9 mouse cellular contexts compared by ENCODE assay signal in genomic region chr17:5238387-5239245, GRCm38 (mm10).
DNase-seq lines count a peak whose midpoint lies in the region; ATAC-seq lines count a peak whose summit lies in the region.
"Had no signal": no experiment of that assay in that cellular context is flagged by ENCODE, and none has a peak within 500 bp of the region (broad histone marks: within the 10 kb centered on the region; RNA-seq: fewer than 3 reads in every experiment).

No protein-coding gene starts in this region.

- H3K9ac ChIP-seq in heart, embryonic 14.5 days (ENCODE audit: low read length): no peak overlapping the region

- H3K4me1 ChIP-seq in heart, embryonic 14.5 days (ENCODE audit: control insufficient read depth in 2 of 2, insufficient read depth in 2 of 2, low read length in 2 of 2): peaks cover 17 to 31% of the 10 kb centered on the region in 2 experiments

- no peak for ATAC-seq in heart, embryonic 14.5 days (ENCODE audit: insufficient number of reproducible peaks, insufficient read depth, low FRiP score, low read depth)
- peak; percentile 83 for ATAC-seq in granulocyte monocyte progenitor cell, adult 5-6 weeks (replicated peaks; ENCODE audit: poor library complexity, severe bottlenecking)

- peak overlapping the region; percentile 28 to 57; a peak in 1 of 4 replicates for H3K27ac ChIP-seq in heart, embryonic 14.5 days (replicated peaks in 1 of 2; ENCODE audit: control insufficient read depth in 1 of 2, insufficient read depth in 1 of 2, low read depth in 2 of 2, low read length in 2 of 2)

- WGBS in heart, embryonic 14.5 days: 40% methylated on average over 16 of the region's 16 CpGs

- no peaks in the 10 kb centered on the region for H3K27me3 ChIP-seq in heart, embryonic 14.5 days (ENCODE audit: control insufficient read depth, insufficient read depth, low read length)
- H3K27me3 ChIP-seq: Patski had no signal

- no peaks in the 10 kb centered on the region for H3K9me3 ChIP-seq in heart, embryonic 14.5 days (ENCODE audit: control insufficient read depth, low read length)

- H3K4me3 ChIP-seq in heart, embryonic 14.5 days (ENCODE audit: control insufficient read depth in 1 of 2, insufficient read depth in 1 of 2, low read depth in 1 of 2, low read length in 2 of 2): no peak overlapping the region

- H3K36me3 ChIP-seq in heart, embryonic 14.5 days (ENCODE audit: control insufficient read depth, insufficient read depth, low read length): no peaks in the 10 kb centered on the region

- 0 out of 2 replicates have a peak overlapping the region, but pooled peaks have one; percentile 8 for H3K4me2 ChIP-seq in heart, embryonic 14.5 days (ENCODE audit: low read length)

- intact Hi-C loops in heart, postnatal 25 days (cut with DNase I): no loop called here
- intact Hi-C loops in left cerebral cortex, postnatal 4 days (cut with DNase I): no loop called here

- DNase-seq in heart, postnatal 25 days (ENCODE audit: low spot score): no peak
- DNase-seq in CD8-positive naive resting alpha-beta T cell, adult 2 months (ENCODE audit: low read depth in 2 of 2, low spot score in 2 of 2): peak; percentile 37 to 57
- DNase-seq in natural killer cell, adult 2 months (ENCODE audit: low spot score in 2 of 2): peak; percentile 49 to 68
- no peak for DNase-seq in layer of hippocampus, adult 11-12 months (ENCODE audit: low spot score)
- no peak for DNase-seq in c-Kit-positive CD71-positive TER-119-positive erythroid progenitor cells, embryonic 14.5 days (ENCODE audit: low spot score)
- no peak for DNase-seq in left cerebral cortex, postnatal 4 days

Comparison
In these comparisons a context has a peak if more than half of its experiments do, and no peak if none do; other contexts are left out.
1. DNase-seq: peak in CD8-positive naive resting alpha-beta T cell, adult 2 months (2 of 2) and natural killer cell, adult 2 months (2 of 2); none in heart, postnatal 25 days (single experiment), layer of hippocampus, adult 11-12 months (single experiment), c-Kit-positive CD71-positive TER-119-positive erythroid progenitor cells, embryonic 14.5 days (single experiment) and left cerebral cortex, postnatal 4 days (single experiment).